Mouse (Mus musculus) thymus, adult 2 months (tissue): ENCODE results near the gene Cnr2.

Source experiments
- CTCF ChIP-seq: fragments of 200-500 bp; IDR thresholded peaks from 2 replicates; pipeline ENCODE4 v1.5.1; 2012; ENCODE audit warnings: mild to moderate bottlenecking, control low read depth, low read length, moderate library complexity, borderline replicate concordance; ENCODE audit not compliant: control insufficient read depth, poor library complexity, insufficient read depth; ENCODE audit errors: extremely low read depth
- POLR2A ChIP-seq: fragments of 200-500 bp; IDR thresholded peaks from 2 replicates; pipeline ENCODE4 v1.6.1; 2012; ENCODE audit warnings: mild to moderate bottlenecking, low read length, control low read depth, moderate library complexity; ENCODE audit not compliant: control insufficient read depth, poor library complexity, insufficient read depth; ENCODE audit errors: extremely low read depth

GRCm38 (mm10) chr4:135888448-135889057 is 6.6 kb upstream of the Cnr2 start:
- TF ChIP-seq CTCF: no peak
- no peak for TF ChIP-seq POLR2A
